Mouse (Mus musculus): Measurements from ENCODE around the gene Vmn2r9.

Gene Vmn2r9

DNA sequence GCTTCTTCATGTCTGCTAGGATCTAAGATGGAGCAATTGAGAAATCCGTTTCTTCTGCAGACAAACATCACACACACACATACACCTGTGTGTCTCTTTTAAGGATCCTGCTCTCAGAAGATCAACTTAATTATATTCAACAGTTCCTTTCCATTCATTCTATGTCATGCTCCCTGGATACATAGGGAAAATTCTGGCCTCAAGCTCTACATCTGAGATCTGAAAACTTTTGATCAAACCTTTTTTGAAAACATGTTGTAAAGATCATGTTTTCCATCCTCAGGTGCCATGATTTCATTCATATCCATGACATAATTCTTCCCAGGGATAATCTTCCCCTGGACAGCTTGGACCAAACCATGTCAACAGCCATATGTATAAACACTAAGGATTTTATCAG, at the start of gene Vmn2r9:
Gene Vmn2r9 (minus strand): TSS at position 101 of the 400 bp plus-strand sequence.
- 68% methylated on average over 1 of the region's 1 CpGs for WGBS

DNA sequence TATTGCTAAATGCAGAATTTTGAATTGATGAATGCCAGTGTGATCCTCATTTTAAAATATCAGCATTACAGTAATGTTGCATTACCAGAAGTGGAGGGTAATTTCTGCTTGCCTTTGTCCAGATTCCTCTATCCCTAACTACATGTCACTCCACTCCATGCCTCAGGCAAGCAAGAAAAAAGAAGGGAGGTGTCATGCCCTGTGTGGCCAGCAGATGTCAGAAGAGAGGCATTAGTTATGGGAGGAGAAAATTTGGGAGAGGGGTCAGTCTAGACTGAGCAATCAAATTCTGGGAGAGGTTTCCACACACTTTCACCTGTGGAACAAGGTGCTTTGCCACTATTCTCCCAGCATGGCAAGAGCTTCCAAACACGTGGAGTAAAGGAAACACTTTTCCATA, 14.3 kb upstream of the Vmn2r9 start:
- WGBS, result 8% methylated on average over 1 of the region's 1 CpGs

DNA sequence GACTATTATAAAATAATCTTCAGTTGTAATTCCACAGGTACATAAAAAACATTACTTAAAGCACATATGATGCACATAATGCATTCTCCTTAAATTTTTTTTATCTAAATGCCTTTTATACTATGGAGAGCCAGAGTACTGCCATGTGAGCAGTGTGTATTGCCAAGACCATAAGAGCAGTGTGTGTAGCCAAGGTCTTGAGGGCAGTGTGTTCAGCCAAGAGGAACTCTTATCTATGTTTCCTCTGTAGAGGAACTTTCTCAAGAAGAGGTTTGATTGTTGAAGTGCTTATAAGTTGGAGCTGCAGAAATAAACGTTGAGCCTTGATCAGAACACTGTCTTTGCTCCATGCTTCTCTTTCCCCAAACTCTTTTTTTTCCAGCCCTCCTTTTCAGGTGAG, 2.9 kb downstream of the Vmn2r9 start:
- 54% methylated on average over 1 of the region's 1 CpGs for WGBS

DNA sequence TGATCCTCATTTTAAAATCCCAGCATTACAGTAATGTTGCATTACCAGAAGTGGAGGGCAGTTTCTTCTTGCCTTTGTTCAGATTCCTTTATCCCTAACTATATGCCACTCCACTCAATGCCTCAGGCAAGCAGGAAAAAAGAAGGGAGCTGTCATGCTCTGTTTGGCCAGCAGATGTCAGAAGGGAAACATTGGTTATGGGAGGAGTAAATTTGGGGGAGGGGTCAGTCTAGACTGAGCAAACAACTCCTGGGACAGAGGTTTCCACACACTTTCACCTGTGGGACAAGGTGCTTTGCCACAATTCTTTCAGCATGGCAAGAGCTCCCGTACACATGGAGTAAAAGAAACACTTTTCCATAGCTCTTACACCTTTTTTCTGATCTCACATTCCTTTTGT, 16.2 kb downstream of the Vmn2r9 start:
- 85% methylated on average over 1 of the region's 1 CpGs for whole genome bisulfite sequencing

DNA sequence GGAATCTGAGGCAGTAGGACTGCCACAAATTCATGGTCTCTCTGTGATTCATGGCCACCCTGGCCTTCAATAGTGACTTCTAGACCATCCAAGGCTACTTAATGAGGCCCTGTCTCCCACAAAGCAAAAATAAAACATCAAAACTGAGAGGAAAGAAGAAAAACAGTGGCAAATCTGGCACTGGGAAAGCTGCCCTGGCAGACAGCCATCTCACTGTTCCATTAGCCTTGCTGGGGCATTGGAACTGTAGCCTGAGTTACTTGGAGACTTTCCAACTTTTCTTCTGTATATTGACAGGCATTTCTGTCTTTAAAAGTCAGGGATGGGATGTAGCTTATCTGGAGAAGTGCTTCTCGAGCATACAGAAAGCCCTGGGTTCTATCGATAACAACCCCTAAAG, 29.1 kb downstream of the Vmn2r9 start:
- WGBS, result 75% methylated on average over 2 of the region's 2 CpGs

DNA sequence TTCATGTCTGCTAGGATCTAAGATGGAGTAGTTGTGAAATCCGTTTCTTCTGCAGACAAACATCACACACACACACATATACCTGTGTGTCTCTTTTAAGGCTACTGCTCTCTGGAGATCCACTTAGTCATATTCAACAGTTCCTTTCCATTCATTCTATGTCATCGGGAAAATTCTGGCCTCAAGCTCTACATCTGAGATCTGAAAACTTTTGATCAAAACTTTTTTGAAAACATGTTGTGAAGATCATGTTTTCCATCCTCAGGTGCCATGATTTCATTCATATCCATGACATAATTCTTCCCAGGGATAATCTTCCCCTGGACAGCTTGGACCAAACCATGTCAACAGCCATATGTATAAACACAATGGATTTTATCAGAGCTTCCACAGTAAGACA, 43.7 kb downstream of the Vmn2r9 start, which contains the start of gene Vmn2r8:
Gene Vmn2r8 (minus strand): TSS at position 101 of the 400 bp plus-strand sequence.
- 82% methylated on average over 2 of the region's 2 CpGs for WGBS

DNA sequence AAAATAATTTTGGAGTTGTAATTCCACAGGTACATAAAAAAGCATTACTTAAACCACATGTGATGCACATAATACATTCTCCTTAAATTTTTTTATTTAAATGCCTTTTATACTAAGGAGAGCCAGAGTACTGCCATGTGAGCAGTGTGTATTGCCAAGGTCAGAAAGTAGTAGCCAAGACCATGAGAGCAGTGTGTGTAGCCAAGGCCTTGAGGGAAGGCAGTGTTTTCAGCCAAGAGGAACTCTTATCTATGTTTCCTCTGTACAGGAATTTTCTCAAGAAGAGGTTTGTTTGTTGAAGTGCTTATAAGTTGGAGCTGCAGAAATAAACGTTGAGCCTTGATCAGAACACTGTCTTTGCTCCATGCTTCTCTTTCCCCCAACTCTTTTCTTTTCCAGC, 48.8 kb downstream of the Vmn2r9 start:
- 36% methylated on average over 1 of the region's 1 CpGs for WGBS

DNA sequence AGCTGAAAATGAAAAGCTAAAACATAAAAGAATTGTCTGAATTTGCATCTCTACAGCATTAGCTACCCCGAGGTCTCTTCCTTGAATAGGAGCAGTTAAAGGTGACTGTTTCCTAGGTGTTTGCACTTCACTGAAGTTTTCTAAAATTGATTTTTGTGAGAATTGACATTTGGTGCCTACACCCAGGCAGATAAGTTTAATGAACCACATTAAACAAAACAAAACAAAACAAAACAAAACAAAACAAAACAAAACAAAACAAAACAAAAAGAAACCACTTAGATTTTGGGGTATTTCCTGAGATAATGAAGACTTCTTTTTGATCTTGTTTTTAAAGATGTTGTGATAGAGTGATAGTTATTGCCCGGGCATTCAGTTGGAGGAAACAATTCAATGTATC, 57.1 kb downstream of the Vmn2r9 start, which contains the start of gene Tmed11:
Gene Tmed11 (minus strand): TSS at position 101 of the 400 bp plus-strand sequence.
- WGBS, result 56% methylated on average over 2 of the region's 2 CpGs

DNA sequence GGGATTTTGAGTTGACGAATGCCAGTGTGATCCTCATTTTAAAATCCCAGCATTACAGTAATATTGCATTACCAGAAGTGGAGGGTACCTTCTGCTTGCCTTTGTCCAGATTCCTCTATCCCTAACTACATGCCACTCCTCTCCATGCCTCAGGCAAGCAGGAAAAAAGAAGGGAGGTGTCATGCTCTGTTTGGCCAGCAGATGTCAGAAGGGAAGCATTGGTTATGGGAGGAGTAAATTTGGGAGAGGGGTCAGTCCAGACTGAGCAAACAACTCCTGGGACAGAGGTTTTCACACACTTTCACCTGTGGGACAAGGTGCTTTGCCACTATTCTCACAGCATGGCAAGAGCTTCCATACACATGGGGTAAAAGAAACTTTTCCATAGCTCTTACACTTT, 62.0 kb downstream of the Vmn2r9 start:
- 38% methylated on average over 1 of the region's 1 CpGs for WGBS

All from cerebral cortex, adult 2 months (tissue).